In the genomic region with DNA sequence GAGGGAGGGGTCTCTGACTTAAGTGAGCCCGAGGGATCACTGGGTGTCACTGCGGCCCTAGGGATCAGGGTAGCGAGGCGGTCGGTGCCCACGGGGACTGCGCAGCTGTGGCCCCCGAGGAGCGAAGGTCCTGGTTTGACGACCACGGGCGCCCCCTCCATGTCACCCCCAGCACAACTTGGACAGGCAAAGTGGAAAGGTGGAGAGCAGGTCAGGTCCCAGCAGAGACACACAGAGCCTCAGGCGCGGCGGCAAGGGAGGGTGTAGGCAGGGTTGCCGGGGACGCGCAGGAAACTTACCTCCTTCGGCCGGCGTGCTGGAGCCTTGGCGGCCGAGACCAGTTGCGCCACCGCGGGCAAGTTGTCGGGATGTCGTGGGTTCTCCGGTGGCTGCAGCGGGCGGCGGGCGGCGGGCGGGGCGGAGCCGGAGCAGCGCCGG, we compare ENCODE assay signal across 8 mouse cellular contexts. TPM values are rescaled to one million over a fixed set of nuclear protein-coding genes. Genes with fewer than 3 reads are reported as not detected.
DNase-seq lines count a peak whose midpoint lies in the region; ATAC-seq lines count a peak whose summit lies in the region.

Gene Pip5k1b, minus strand, starts transcription at position 407 of the 438 bp plus-strand sequence.

- H3K27me3 ChIP-seq in intestine, embryonic 15.5 days (replicated peaks) = no peaks in the 10 kb centered on the region
- H3K27me3 ChIP-seq in limb, embryonic 10.5 days (ENCODE audit: low read depth, poor library complexity, severe bottlenecking) = peaks cover 48% of the 10 kb centered on the region
- H3K27me3 ChIP-seq in midbrain, embryonic 12.5 days = peaks cover 38% of the 10 kb centered on the region

- under 1% methylated on average over 39 of the region's 39 CpGs for WGBS in intestine, embryonic 15.5 days
- WGBS in limb, embryonic 10.5 days = under 1% methylated on average over 39 of the region's 39 CpGs
- under 1% methylated on average over 27 of the region's 39 CpGs for WGBS in midbrain, embryonic 12.5 days

- no peaks in the 10 kb centered on the region for H3K9me3 ChIP-seq in intestine, embryonic 15.5 days
- H3K9me3 ChIP-seq in limb, embryonic 10.5 days (replicated peaks) = no peaks in the 10 kb centered on the region
- no peaks in the 10 kb centered on the region for H3K9me3 ChIP-seq in midbrain, embryonic 12.5 days

- peak within 1 kb of the TSS; percentile 91 for H3K4me2 ChIP-seq in intestine, embryonic 15.5 days (replicated peaks)
- peak within 1 kb of the TSS; percentile 74 for H3K4me2 ChIP-seq in midbrain, embryonic 12.5 days (replicated peaks)

- peak within 1 kb of the TSS; percentile 79 for H3K9ac ChIP-seq in intestine, embryonic 15.5 days
- H3K9ac ChIP-seq in midbrain, embryonic 12.5 days (replicated peaks) = peak within 1 kb of the TSS; percentile 87

- DNase-seq in layer of hippocampus, adult 11-12 months (ENCODE audit: low spot score) = peak; percentile 22
- no peak for DNase-seq in layer of hippocampus, adult 9-10 months (ENCODE audit: low spot score)
- peak; percentile 67 for DNase-seq in embryo, embryonic 10.5 days (ENCODE audit: low spot score)
- peak; percentile 13 to 21 for DNase-seq in gastrocnemius, postnatal 36 days
- peak; percentile 70 for DNase-seq in limb, embryonic 10.5 days (ENCODE audit: low spot score)
- peak; percentile 51 to 63 for DNase-seq in spleen, postnatal 14 days (ENCODE audit: low spot score in 2 of 2)

- no peaks in the 10 kb centered on the region for H3K36me3 ChIP-seq in intestine, embryonic 15.5 days
- H3K36me3 ChIP-seq in limb, embryonic 10.5 days = no peaks in the 10 kb centered on the region
- H3K36me3 ChIP-seq in midbrain, embryonic 12.5 days = no peaks in the 10 kb centered on the region

- H3K27ac ChIP-seq in intestine, embryonic 15.5 days = peak within 1 kb of the TSS; percentile 87
- peak within 1 kb of the TSS; percentile 81 for H3K27ac ChIP-seq in limb, embryonic 10.5 days
- H3K27ac ChIP-seq in midbrain, embryonic 12.5 days (replicated peaks) = peak within 1 kb of the TSS; percentile 40

- intact Hi-C loops in gastrocnemius, postnatal 36 days (cut with DNase I) = no loop called here

- ATAC-seq in intestine, embryonic 15.5 days = peak; percentile 48
- ATAC-seq in midbrain, embryonic 12.5 days (ENCODE audit: low FRiP score, low read depth) = peak; percentile 59

- H3K4me1 ChIP-seq in intestine, embryonic 15.5 days (replicated peaks) = peaks cover 14% of the 10 kb centered on the region
- H3K4me1 ChIP-seq in limb, embryonic 10.5 days = peaks cover 34% of the 10 kb centered on the region
- H3K4me1 ChIP-seq in midbrain, embryonic 12.5 days = peaks cover 39% of the 10 kb centered on the region

- peak within 1 kb of the TSS; percentile 89 for H3K4me3 ChIP-seq in intestine, embryonic 15.5 days (replicated peaks)
- peak within 1 kb of the TSS; percentile 74 for H3K4me3 ChIP-seq in limb, embryonic 10.5 days
- peak within 1 kb of the TSS; percentile 85 for H3K4me3 ChIP-seq in midbrain, embryonic 12.5 days

RNA-seq across cellular contexts. Expression of gene Pip5k1b, which starts in this region (rescaled TPM):
- under 1 TPM; 0.44 to 0.46 TPM for total RNA-seq in gastrocnemius, postnatal 36 days (2021)
- polyA plus RNA-seq in intestine, embryonic 15.5 days (2015; fragmentation: Nextera tagmentation; extraction: Ambion mirVana) = 17.2 and 18.2 TPM in 2 replicates
- 0.28 and 0.50 TPM in 2 replicates for polyA plus RNA-seq in limb, embryonic 10.5 days (2016; fragmentation: Nextera tagmentation; extraction: Ambion mirVana)
- 2.3 and 2.7 TPM in 2 replicates for polyA plus RNA-seq in midbrain, embryonic 12.5 days (2016; fragmentation: Nextera tagmentation; extraction: Ambion mirVana)

Comparison
In these comparisons a context has a peak if more than half of its experiments do, and no peak if none do; other contexts are left out.
1. Peak in DNase-seq in gastrocnemius, postnatal 36 days; RNA of the gene not detected or under 1 TPM.
2. Peak in DNase-seq, H3K4me3 ChIP-seq and H3K27ac ChIP-seq in limb, embryonic 10.5 days; RNA of the gene not detected or under 1 TPM.